Mouse (Mus musculus) spleen, embryonic (tissue): Measurements from ENCODE around the gene Top2a.
"Not testable (repeated sequence)": the region's sequence is repeated elsewhere in the genome, so short reads cannot be mapped to it uniquely, and the experiment has no call there.

Experiments used
- CTCF ChIA-PET: fragments of 350-600 bp; sonication (Branson Sonifier 250); formaldehyde crosslinking; loops from one replicate; lab custom pipeline; 2022; lab: Charles Lee

Gene Top2a

GRCm38 (mm10) chr11:98990866-98991265, 33.1 kb downstream of the Top2a start:
- CTCF ChIA-PET = no interaction called here

- CTCF ChIA-PET = not testable (repeated sequence)
Measured at GRCm38 (mm10) chr11:98988260-98988659, 35.7 kb downstream of the Top2a start.

- CTCF ChIA-PET = no interaction called here
Measured at GRCm38 (mm10) chr11:98985542-98985941, 38.4 kb downstream of the Top2a start.

GRCm38 (mm10) chr11:98983551-98983950, 40.4 kb downstream of the Top2a start:
- CTCF ChIA-PET = interaction anchor here (0.6 to 0.8 kb wide), 4 partner anchors 9 to 154 kb away, joined by 3 to 12 read pairs (median 3); no protein-coding TSS in a partner anchor

- CTCF ChIA-PET = interaction anchor here (0.6 kb wide), 1 partner anchor 115 kb away, joined by 6 read pairs; no protein-coding TSS in a partner anchor
Measured at GRCm38 (mm10) chr11:98982773-98983133, 41.2 kb downstream of the Top2a start, which contains the start of gene Gjd3. Gjd3 (minus strand) TSS chr11:98983016.

GRCm38 (mm10) chr11:98981997-98982772, 41.8 kb downstream of the Top2a start:
- CTCF ChIA-PET = interaction anchor here (0.6 to 0.7 kb wide), 3 partner anchors 45 to 115 kb away, joined by 3 to 6 read pairs (median 4); no protein-coding TSS in a partner anchor

GRCm38 (mm10) chr11:98981289-98981996, 42.5 kb downstream of the Top2a start:
- CTCF ChIA-PET = interaction anchor here (0.6 to 0.7 kb wide), 4 partner anchors 46 to 175 kb away, joined by 3 to 4 read pairs (median 3); no protein-coding TSS in a partner anchor

GRCm38 (mm10) chr11:98979356-98979755, 44.6 kb downstream of the Top2a start:
- CTCF ChIA-PET = no interaction called here

GRCm38 (mm10) chr11:98978526-98979148, 45.4 kb downstream of the Top2a start:
- CTCF ChIA-PET = no interaction called here

GRCm38 (mm10) chr11:98974871-98975719, 48.9 kb downstream of the Top2a start:
- CTCF ChIA-PET = interaction anchor here (0.7 to 1.1 kb wide), 3 partner anchors 21 to 71 kb away, joined by 4 to 5 read pairs (median 4); no protein-coding TSS in a partner anchor

- CTCF ChIA-PET = interaction anchor here (0.5 to 1.2 kb wide), 4 partner anchors 10 to 34 kb away, joined by 4 to 12 read pairs (median 8); no protein-coding TSS in a partner anchor
Measured at GRCm38 (mm10) chr11:98974213-98974612, 49.8 kb downstream of the Top2a start.

- CTCF ChIA-PET = interaction anchor here (1.2 to 1.3 kb wide), 3 partner anchors 20 to 28 kb away, joined by 3 to 12 read pairs (median 7); no protein-coding TSS in a partner anchor
Measured at GRCm38 (mm10) chr11:98973584-98973983, 50.4 kb downstream of the Top2a start.

GRCm38 (mm10) chr11:98972801-98973360, 51.1 kb downstream of the Top2a start:
- CTCF ChIA-PET = interaction anchor here (0.5 to 1.9 kb wide), 9 partner anchors 9 to 260 kb away, joined by 3 to 10 read pairs (median 3); no protein-coding TSS in a partner anchor

- CTCF ChIA-PET = interaction anchor here (0.5 to 1.9 kb wide), 11 partner anchors 8 to 524 kb away, joined by 3 to 15 read pairs (median 5); no protein-coding TSS in a partner anchor
Measured at GRCm38 (mm10) chr11:98972215-98972614, 51.8 kb downstream of the Top2a start.

- CTCF ChIA-PET = interaction anchor here (0.5 to 1.9 kb wide), 8 partner anchors 7 to 524 kb away, joined by 3 to 15 read pairs (median 4); no protein-coding TSS in a partner anchor
Measured at GRCm38 (mm10) chr11:98971316-98972031, 52.5 kb downstream of the Top2a start.

- CTCF ChIA-PET = interaction anchor here (0.6 to 1.0 kb wide), 4 partner anchors 15 to 54 kb away, joined by 3 to 8 read pairs (median 4); no protein-coding TSS in a partner anchor
Measured at GRCm38 (mm10) chr11:98970191-98970925, 53.6 kb downstream of the Top2a start.

- CTCF ChIA-PET = interaction anchor here (0.7 to 1.0 kb wide), 3 partner anchors 16 to 53 kb away, joined by 4 to 7 read pairs (median 6); no protein-coding TSS in a partner anchor
Measured at GRCm38 (mm10) chr11:98969496-98969927, 54.5 kb downstream of the Top2a start.
